Mouse (Mus musculus) forebrain, postnatal 0 days (tissue): Measurements from ENCODE around the gene Wdr5. TPM values are rescaled to one million over a fixed set of nuclear protein-coding genes. Genes with fewer than 3 reads are reported as not detected.

Experiments
- ATAC-seq: fragments of 200-750 bp; cut with Nextera tagmentation; 2 replicates; pipeline ENCODE4 v1.8.0; 2017; ENCODE audit warnings: mild to moderate bottlenecking, moderate library complexity
- DNase-seq: peaks from one replicate; pipeline ENCODE4 v3.0.0-alpha.2; 2015
- H3K27ac ChIP-seq: fragments of 300-500 bp; sonication (generic); 2 replicates; pipeline ENCODE4 v1.5.1; 2014; ENCODE audit warnings: low read depth, mild to moderate bottlenecking, antibody characterized with exemption, low read length, moderate library complexity, mixed read lengths
- H3K27me3 ChIP-seq: fragments of 300-500 bp; sonication (generic); 2 replicates; pipeline ENCODE4 v1.6.1; 2014; ENCODE audit warnings: mild to moderate bottlenecking, low read length, mixed read lengths; ENCODE audit not compliant: insufficient read depth
- H3K36me3 ChIP-seq: fragments of 300-500 bp; sonication (generic); 2 replicates; pipeline ENCODE4 v1.6.1; 2014; ENCODE audit warnings: mild to moderate bottlenecking, moderate library complexity; ENCODE audit not compliant: insufficient read depth
- H3K4me1 ChIP-seq: fragments of 300-500 bp; sonication (generic); 2 replicates; pipeline ENCODE4 v1.6.1; 2014; ENCODE audit warnings: antibody characterized with exemption; ENCODE audit not compliant: insufficient read depth
- H3K4me2 ChIP-seq: fragments of 300-500 bp; sonication (generic); 2 replicates; pipeline ENCODE4 v1.6.1; 2014; ENCODE audit warnings: low read depth, mild to moderate bottlenecking, moderate library complexity
- H3K4me3 ChIP-seq: fragments of 300-500 bp; sonication (generic); 2 replicates; pipeline ENCODE4 v1.5.1; 2014; ENCODE audit warnings: low read depth, low read length, mixed read lengths
- H3K9ac ChIP-seq: fragments of 300-500 bp; sonication (generic); 2 replicates; pipeline ENCODE4 v1.6.1; 2014; ENCODE audit warnings: mild to moderate bottlenecking
- H3K9me3 ChIP-seq: fragments of 300-500 bp; sonication (generic); 2 replicates; pipeline ENCODE4 v1.6.1; 2016; ENCODE audit warnings: low read length
- CTCF ChIP-seq: sonication (generic); IDR thresholded peaks from 2 replicates; pipeline ENCODE4 v1.5.1; 2016; ENCODE audit warnings: antibody characterized with exemption, control low read depth, low read depth
- WGBS: fragments of 180-500 bp; shearing (Covaris S2); extraction: QIAGEN DNeasy Blood & Tissue Kit; methylation state at CpG from one replicate; pipeline ENCODE4 v1.1.7; 2014; 5-methylcytosine and 5-hydroxymethylcytosine counted together
- polyA plus RNA-seq: library from polyadenylated mRNA; unstranded; fragments of >200 nt; fragmentation: Nextera tagmentation; extraction: Ambion mirVana; gene quantifications from 2 replicates; pipeline ENCODE4 v1.2.1, GENCODE M21; 2015
- total RNA-seq: library from RNA; depleted of rRNA; stranded (reverse); fragments of >200 nt; gene quantifications from 2 replicates; pipeline ENCODE4 v1.2.3, GENCODE M21; 2014

The Wdr5 gene
- total and polyA plus RNA-seq, 2 experiments from 2014 or later, result 35.0 to 53.6 TPM

GRCm38 (mm10) chr2:27563641-27564148 is 48.7 kb downstream of the Wdr5 start:
- DNase-seq, result no peak
- no peaks in the 10 kb centered on the region for H3K4me1 ChIP-seq
- no peak overlapping the region for H3K27ac ChIP-seq
- H3K9ac ChIP-seq, result no peak overlapping the region
- H3K36me3 ChIP-seq, result no peaks in the 10 kb centered on the region
- peaks cover 3% of the 10 kb centered on the region; the same call in 1 of the 2 replicates for H3K27me3 ChIP-seq
- no peak for TF ChIP-seq CTCF
- H3K4me2 ChIP-seq, result no peak overlapping the region
- no peak for ATAC-seq
- H3K4me3 ChIP-seq, result no peak overlapping the region
- no peaks in the 10 kb centered on the region for H3K9me3 ChIP-seq
- WGBS, result 80% methylated on average over 9 of the region's 9 CpGs

- WGBS, result 83% methylated on average over 4 of the region's 4 CpGs
- Histone ChIP-seq H3K9ac (no peak overlapping the region), H3K9me3 (no peaks in the 10 kb centered on the region)
Observed at GRCm38 (mm10) chr2:27564694-27565093, 49.7 kb downstream of the Wdr5 start.

GRCm38 (mm10) chr2:27565316-27566103 is 50.6 kb downstream of the Wdr5 start:
- no peaks in the 10 kb centered on the region for H3K4me1 ChIP-seq
- H3K36me3 ChIP-seq, result no peaks in the 10 kb centered on the region
- no peaks in the 10 kb centered on the region for H3K9me3 ChIP-seq
- peaks cover 8% of the 10 kb centered on the region; the same call in 1 of the 2 replicates for H3K27me3 ChIP-seq
- H3K4me2 ChIP-seq, result no peak overlapping the region
- DNase-seq (no peak), ATAC-seq (no peak)
- TF ChIP-seq CTCF, result peak; percentile 17; the same call in 1 of the 2 replicates
- no peak overlapping the region for H3K27ac ChIP-seq
- H3K9ac ChIP-seq, result no peak overlapping the region
- WGBS, result 61% methylated on average over 12 of the region's 12 CpGs
- H3K4me3 ChIP-seq, result no peak overlapping the region

More at GRCm38 (mm10) chr2:27564694-27565093, 49.7 kb downstream of the Wdr5 start:
- H3K27ac ChIP-seq, result no peak overlapping the region
- H3K4me2 ChIP-seq, result no peak overlapping the region
- no peak overlapping the region for H3K4me3 ChIP-seq
- no peak for TF ChIP-seq CTCF
- DNase-seq (no peak), ATAC-seq (no peak)
- peaks cover 8% of the 10 kb centered on the region; the same call in 1 of the 2 replicates for H3K27me3 ChIP-seq
- no peaks in the 10 kb centered on the region for H3K4me1 ChIP-seq
- no peaks in the 10 kb centered on the region for H3K36me3 ChIP-seq

GRCm38 (mm10) chr2:27570856-27571255 is 55.9 kb downstream of the Wdr5 start:
- peaks cover 15% of the 10 kb centered on the region for H3K4me1 ChIP-seq
- no peaks in the 10 kb centered on the region for H3K36me3 ChIP-seq
- H3K27me3 ChIP-seq, result 0 out of 2 replicates have a peak, but pooled peaks cover 8% of the 10 kb centered on the region
- H3K4me3 ChIP-seq, result no peak overlapping the region
- WGBS, result 41% methylated on average over 5 of the region's 5 CpGs
- no peak overlapping the region for H3K4me2 ChIP-seq
- ATAC-seq, result no peak
- no peaks in the 10 kb centered on the region for H3K9me3 ChIP-seq
- no peak overlapping the region for H3K27ac ChIP-seq
- no peak overlapping the region for H3K9ac ChIP-seq
- no peak for DNase-seq
- TF ChIP-seq CTCF, result no peak

GRCm38 (mm10) chr2:27572261-27572793 is 57.4 kb downstream of the Wdr5 start:
- peak overlapping the region; percentile 41 for H3K4me2 ChIP-seq
- H3K27me3 ChIP-seq, result 0 out of 2 replicates have a peak, but pooled peaks cover 8% of the 10 kb centered on the region
- WGBS, result 30% methylated on average over 8 of the region's 8 CpGs
- H3K9me3 ChIP-seq, result no peaks in the 10 kb centered on the region
- peak overlapping the region; percentile 11; the same call in 1 of the 2 replicates for H3K4me3 ChIP-seq
- DNase-seq, result no peak
- H3K9ac ChIP-seq, result peak overlapping the region; percentile 10; the same call in 1 of the 2 replicates
- H3K36me3 ChIP-seq, result no peaks in the 10 kb centered on the region
- no peak for TF ChIP-seq CTCF
- H3K4me1 ChIP-seq, result peaks cover 15% of the 10 kb centered on the region
- peak; percentile 5; the same call in 1 of the 2 replicates for ATAC-seq
- H3K27ac ChIP-seq, result peak overlapping the region; percentile 82

- H3K36me3 ChIP-seq, result no peaks in the 10 kb centered on the region
- WGBS, result 8% methylated on average over 18 of the region's 18 CpGs
- DNase-seq (peak; percentile 95), ATAC-seq (peak; percentile 98)
- H3K9me3 ChIP-seq, result no peaks in the 10 kb centered on the region
- H3K9ac ChIP-seq, result 0 out of 2 replicates have a peak overlapping the region, but pooled peaks have one; percentile 10
- H3K4me2 ChIP-seq, result peak overlapping the region; percentile 41
- H3K4me3 ChIP-seq, result peak overlapping the region; percentile 11; the same call in 1 of the 2 replicates
- TF ChIP-seq CTCF, result no peak
- H3K27me3 ChIP-seq, result 0 out of 2 replicates have a peak, but pooled peaks cover 8% of the 10 kb centered on the region
- peak overlapping the region; percentile 82 for H3K27ac ChIP-seq
- peaks cover 15% of the 10 kb centered on the region for H3K4me1 ChIP-seq
Observed at GRCm38 (mm10) chr2:27572928-27573627, 58.1 kb downstream of the Wdr5 start.
